Mouse (Mus musculus) intestine, embryonic 14.5 days (tissue): ENCODE data around the gene Sp9. TPM values are rescaled to one million over a fixed set of nuclear protein-coding genes. Genes with fewer than 3 reads are reported as not detected.

Source experiments
- ATAC-seq: fragments of 200-750 bp; cut with Nextera tagmentation; replicated peaks from 2 replicates; pipeline ENCODE4 v1.8.0; 2017; ENCODE audit warnings: low read depth, moderate number of reproducible peaks, moderate TSS enrichment, moderate library complexity; ENCODE audit not compliant: low FRiP score, low TSS enrichment
- DNase-seq: peaks from one replicate; pipeline ENCODE4 v3.0.0-alpha.2; 2018; ENCODE audit warnings: low spot score
- H3K27ac ChIP-seq: fragments of 300-500 bp; sonication (generic); 2 replicates; pipeline ENCODE4 v1.5.1; 2014; ENCODE audit warnings: low read depth, mild to moderate bottlenecking, control low read depth
- H3K27me3 ChIP-seq: fragments of 300-500 bp; sonication (generic); replicated peaks from 2 replicates; pipeline ENCODE4 v1.6.1; 2014; ENCODE audit warnings: low read length, control low read depth; ENCODE audit not compliant: control insufficient read depth, insufficient read depth
- H3K36me3 ChIP-seq: fragments of 300-500 bp; sonication (generic); 2 replicates; pipeline ENCODE4 v1.6.1; 2014; ENCODE audit warnings: low read length, control low read depth; ENCODE audit not compliant: control insufficient read depth, insufficient read depth
- H3K4me1 ChIP-seq: fragments of 300-500 bp; sonication (generic); replicated peaks from 2 replicates; pipeline ENCODE4 v1.6.1; 2014; ENCODE audit warnings: low read length, control low read depth, mixed read lengths; ENCODE audit not compliant: control insufficient read depth, insufficient read depth
- H3K4me2 ChIP-seq: fragments of 300-500 bp; sonication (generic); 2 replicates; pipeline ENCODE4 v1.6.1; 2014; ENCODE audit warnings: low read length
- H3K4me3 ChIP-seq: fragments of 300-500 bp; sonication (generic); 2 replicates; pipeline ENCODE4 v1.5.1; 2014; ENCODE audit warnings: low read depth, low read length, control low read depth, mixed read lengths
- H3K9ac ChIP-seq: fragments of 300-500 bp; sonication (generic); 2 replicates; pipeline ENCODE4 v1.6.1; 2014; ENCODE audit warnings: mild to moderate bottlenecking, low read length
- H3K9me3 ChIP-seq: fragments of 300-500 bp; sonication (generic); 2 replicates; pipeline ENCODE4 v1.6.1; 2016; ENCODE audit warnings: low read length, control low read depth; ENCODE audit not compliant: control insufficient read depth
- whole genome bisulfite sequencing: fragments of 180-500 bp; shearing (Covaris S2); extraction: QIAGEN DNeasy Blood & Tissue Kit; methylation state at CpG from one replicate; pipeline ENCODE4 v1.1.7; 2014; 5-methylcytosine and 5-hydroxymethylcytosine counted together
- polyA plus RNA-seq: library from polyadenylated mRNA; unstranded; fragments of >200 nt; fragmentation: Nextera tagmentation; extraction: Ambion mirVana; gene quantifications from 2 replicates; pipeline ENCODE4 v1.2.1, GENCODE M21; 2014

Gene Sp9
- polyA plus RNA-seq, 1 experiment from 2014 or later, result not detected

DNA sequence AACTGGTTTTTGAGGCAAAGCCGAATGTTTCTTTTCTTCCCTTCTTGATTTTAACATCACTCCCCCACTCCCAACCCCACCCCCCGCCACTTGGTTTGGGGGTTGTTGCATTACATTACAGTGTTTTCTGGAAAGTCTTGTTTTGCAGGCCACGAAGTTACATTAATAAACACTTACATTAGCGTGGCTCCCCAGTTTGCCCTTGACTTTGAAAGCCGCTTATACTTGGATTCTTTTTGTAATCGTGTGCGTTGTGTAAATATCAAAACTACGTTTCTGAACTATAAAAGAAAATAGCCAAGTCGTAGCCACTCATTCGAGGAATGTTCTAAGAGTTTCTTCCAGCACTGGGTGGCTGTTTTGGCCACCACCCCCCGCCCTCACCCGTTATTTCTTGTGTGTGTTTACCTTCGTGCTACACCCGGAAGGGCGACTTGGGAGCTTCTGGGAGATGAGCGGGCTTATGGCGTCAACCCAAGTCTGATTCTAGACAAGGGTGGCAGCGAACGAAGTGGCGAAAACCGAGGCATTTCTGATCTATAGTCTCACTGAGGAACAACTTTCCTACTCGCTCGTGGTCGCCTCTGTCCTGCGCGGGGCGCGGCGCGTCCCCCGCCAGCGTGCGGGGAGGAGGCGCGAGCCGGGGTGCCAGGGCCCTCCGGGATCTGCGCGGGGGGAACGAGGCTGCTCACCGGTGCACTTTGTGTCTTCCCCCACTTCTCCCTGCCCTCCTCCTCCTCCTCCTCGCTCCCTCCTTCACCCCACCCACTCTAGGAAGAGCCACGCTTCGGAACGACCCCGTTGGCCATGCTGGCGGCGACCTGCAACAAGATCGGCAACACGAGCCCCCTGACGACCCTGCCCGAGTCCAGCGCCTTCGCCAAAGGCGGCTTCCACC, 875 bp downstream of the Sp9 start:
- peaks cover 28% of the 10 kb centered on the region for H3K4me1 ChIP-seq
- H3K4me2 ChIP-seq, result peak overlapping the region; percentile 51
- H3K27me3 ChIP-seq, result peaks cover 96% of the 10 kb centered on the region
- H3K9me3 ChIP-seq, result no peaks in the 10 kb centered on the region
- DNase-seq (peak; percentile 81), ATAC-seq (no peak)
- H3K9ac ChIP-seq, result no peak overlapping the region
- no peaks in the 10 kb centered on the region for H3K36me3 ChIP-seq
- no peak overlapping the region for H3K27ac ChIP-seq
- WGBS, result 1% methylated on average over 55 of the region's 55 CpGs
- peak overlapping the region; percentile 31 for H3K4me3 ChIP-seq

DNA sequence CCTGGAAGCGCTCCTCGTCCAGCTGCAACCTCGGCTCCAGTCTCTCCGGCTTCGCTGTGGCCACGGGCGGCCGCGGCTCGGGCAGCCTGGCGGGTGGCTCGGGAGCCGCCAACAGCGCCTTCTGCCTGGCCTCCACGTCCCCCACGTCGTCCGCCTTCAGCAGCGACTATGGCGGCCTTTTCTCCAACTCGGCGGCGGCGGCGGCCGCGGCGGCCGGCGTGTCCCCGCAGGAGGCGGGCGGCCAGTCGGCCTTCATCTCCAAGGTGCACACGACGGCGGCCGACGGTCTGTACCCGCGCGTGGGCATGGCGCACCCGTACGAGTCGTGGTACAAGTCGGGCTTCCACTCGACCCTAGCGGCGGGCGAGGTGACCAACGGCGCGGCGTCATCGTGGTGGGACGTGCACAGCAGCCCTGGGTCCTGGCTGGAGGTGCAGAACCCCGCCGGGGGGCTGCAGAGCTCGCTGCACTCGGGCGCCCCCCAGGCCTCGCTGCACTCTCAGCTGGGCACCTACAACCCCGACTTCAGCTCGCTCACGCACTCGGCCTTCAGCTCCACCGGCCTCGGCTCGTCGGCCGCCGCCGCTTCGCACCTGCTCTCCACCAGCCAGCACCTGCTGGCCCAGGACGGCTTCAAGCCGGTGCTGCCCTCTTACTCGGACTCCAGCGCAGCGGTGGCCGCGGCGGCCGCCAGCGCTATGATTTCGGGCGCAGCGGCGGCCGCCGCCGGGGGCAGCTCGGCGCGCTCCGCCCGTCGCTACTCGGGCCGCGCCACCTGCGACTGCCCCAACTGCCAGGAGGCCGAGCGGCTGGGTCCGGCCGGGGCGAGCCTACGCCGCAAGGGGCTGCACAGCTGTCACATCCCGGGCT, 1.8 kb downstream of the Sp9 start:
- peaks cover 28% of the 10 kb centered on the region for H3K4me1 ChIP-seq

DNA sequence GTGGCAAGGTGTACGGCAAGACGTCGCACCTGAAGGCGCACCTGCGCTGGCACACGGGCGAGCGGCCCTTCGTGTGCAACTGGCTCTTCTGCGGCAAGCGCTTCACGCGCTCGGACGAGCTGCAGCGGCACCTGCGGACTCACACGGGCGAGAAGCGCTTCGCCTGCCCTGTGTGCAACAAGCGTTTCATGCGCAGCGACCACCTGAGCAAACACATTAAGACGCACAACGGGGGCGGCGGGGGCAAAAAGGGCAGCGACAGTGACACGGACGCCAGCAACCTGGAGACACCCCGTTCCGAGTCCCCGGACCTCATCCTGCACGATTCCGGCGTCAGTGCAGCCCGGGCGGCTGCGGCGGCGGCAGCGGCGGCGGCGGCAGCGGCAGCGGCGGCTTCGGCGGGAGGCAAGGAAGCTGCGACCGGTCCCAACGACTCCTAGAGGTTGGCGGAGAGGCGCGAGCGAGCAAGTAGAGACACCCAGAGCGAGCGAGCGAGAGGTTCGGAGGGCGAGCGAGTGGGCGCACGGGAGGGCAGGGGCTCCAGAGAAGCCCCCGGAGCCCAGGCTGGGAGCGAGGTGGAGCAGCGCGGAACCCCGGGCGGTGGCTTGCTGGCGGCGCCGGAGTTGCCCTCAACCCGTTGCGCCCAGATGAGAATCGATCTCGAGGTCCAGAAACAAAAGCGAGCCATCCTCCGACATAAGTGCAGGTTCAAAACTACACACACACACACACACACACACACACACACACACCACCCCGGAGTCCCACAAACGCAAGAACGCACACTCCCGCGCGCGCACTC, 2.6 kb downstream of the Sp9 start:
- H3K4me3 ChIP-seq, result peak overlapping the region; percentile 31
- DNase-seq (peak; percentile 90), ATAC-seq (0 out of 2 replicates have a peak, but pooled peaks have one; percentile 20)
- no peak overlapping the region for H3K27ac ChIP-seq
- H3K4me1 ChIP-seq, result peaks cover 28% of the 10 kb centered on the region
- H3K9ac ChIP-seq, result no peak overlapping the region
- H3K9me3 ChIP-seq, result no peaks in the 10 kb centered on the region
- H3K27me3 ChIP-seq, result peaks cover 94% of the 10 kb centered on the region
- peak overlapping the region; percentile 51 for H3K4me2 ChIP-seq
- H3K36me3 ChIP-seq, result no peaks in the 10 kb centered on the region
- WGBS, result under 1% methylated on average over 86 of the region's 88 CpGs

More for the DNA sequence above, 1.8 kb downstream of the Sp9 start:
- no peaks in the 10 kb centered on the region for H3K9me3 ChIP-seq
- H3K27me3 ChIP-seq, result peaks cover 94% of the 10 kb centered on the region
- WGBS, result under 1% methylated on average over 99 of the region's 110 CpGs
- H3K27ac ChIP-seq, result no peak overlapping the region
- peak overlapping the region; percentile 51 for H3K4me2 ChIP-seq
- no peak overlapping the region for H3K9ac ChIP-seq
- DNase-seq, result no peak
- H3K4me3 ChIP-seq, result peak overlapping the region; percentile 31
- ATAC-seq, result peak; percentile 20; the same call in 1 of the 2 replicates
- H3K36me3 ChIP-seq, result no peaks in the 10 kb centered on the region

DNA sequence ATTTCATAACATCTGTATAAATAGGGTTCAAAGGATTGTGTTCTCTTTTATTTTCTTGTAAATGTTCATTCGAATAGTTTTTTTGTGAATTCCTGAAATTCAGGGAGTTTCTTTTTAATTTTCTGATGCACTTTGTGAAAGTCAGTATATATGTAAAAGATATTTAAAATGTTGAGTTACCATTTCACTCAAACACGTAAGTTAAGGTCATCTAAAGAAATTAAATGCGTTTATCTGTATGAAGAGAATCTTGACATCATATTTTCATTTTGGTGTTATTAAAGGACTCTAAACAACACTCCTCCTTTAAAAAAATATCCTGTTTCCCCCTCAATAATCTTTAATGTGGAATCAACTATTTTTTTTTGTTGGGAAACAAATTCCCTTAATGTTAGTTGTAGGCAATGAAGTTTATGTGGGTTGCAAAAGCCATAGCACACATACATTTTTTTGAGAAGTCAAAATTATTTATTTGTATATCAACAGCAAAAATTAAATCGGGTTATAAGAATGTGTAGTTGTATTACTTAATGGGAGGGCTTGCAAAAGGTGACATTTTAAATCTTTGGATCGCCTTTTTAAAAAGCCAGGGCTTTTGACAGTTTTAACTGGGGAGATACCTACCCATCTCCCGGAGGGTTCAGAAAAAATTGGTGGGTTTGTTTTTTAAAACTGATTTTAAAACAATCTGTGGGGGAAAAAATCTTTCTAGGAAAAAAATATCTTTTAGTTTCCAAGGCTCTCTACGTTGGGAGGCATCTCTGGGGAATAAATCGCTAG, 3.7 kb downstream of the Sp9 start:
- DNase-seq (no peak), ATAC-seq (no peak)
- peaks cover 28% of the 10 kb centered on the region for H3K4me1 ChIP-seq
- H3K9ac ChIP-seq, result no peak overlapping the region
- H3K27me3 ChIP-seq, result peaks cover 95% of the 10 kb centered on the region
- H3K27ac ChIP-seq, result no peak overlapping the region
- no peaks in the 10 kb centered on the region for H3K9me3 ChIP-seq
- H3K4me2 ChIP-seq, result no peak overlapping the region
- WGBS, result 12% methylated on average over 8 of the region's 8 CpGs
- no peaks in the 10 kb centered on the region for H3K36me3 ChIP-seq
- H3K4me3 ChIP-seq, result no peak overlapping the region

DNA sequence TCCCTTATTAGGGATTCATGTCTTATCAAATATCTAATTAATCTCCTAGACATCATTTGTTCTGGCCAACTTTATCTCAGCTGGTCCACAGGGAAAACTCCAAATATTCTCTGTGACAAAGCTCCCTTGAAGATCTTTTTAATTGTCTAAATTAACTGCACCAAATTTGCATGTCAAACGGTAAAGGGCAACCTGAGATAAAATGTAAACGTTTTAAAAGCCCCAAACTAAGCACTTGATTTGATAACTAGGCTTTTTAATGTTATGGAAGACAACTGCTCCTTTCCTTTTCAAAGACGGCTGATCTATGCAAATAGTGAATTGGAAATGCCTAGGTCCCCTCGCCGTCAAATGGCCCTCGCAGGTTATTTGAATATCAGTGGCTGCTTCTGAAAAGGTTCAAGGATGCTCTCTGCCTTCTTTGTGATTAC, 4.4 kb downstream of the Sp9 start:
- Histone ChIP-seq H3K4me1 (peaks cover 25% of the 10 kb centered on the region), H3K4me3 (no peak overlapping the region), H3K36me3 (no peaks in the 10 kb centered on the region), H3K9me3 (no peaks in the 10 kb centered on the region), H3K27me3 (peaks cover 95% of the 10 kb centered on the region), H3K9ac (no peak overlapping the region), H3K4me2 (no peak overlapping the region), H3K27ac (no peak overlapping the region)
- DNase-seq (peak; percentile 76), ATAC-seq (no peak)
- WGBS, result 1% methylated on average over 6 of the region's 6 CpGs

DNA sequence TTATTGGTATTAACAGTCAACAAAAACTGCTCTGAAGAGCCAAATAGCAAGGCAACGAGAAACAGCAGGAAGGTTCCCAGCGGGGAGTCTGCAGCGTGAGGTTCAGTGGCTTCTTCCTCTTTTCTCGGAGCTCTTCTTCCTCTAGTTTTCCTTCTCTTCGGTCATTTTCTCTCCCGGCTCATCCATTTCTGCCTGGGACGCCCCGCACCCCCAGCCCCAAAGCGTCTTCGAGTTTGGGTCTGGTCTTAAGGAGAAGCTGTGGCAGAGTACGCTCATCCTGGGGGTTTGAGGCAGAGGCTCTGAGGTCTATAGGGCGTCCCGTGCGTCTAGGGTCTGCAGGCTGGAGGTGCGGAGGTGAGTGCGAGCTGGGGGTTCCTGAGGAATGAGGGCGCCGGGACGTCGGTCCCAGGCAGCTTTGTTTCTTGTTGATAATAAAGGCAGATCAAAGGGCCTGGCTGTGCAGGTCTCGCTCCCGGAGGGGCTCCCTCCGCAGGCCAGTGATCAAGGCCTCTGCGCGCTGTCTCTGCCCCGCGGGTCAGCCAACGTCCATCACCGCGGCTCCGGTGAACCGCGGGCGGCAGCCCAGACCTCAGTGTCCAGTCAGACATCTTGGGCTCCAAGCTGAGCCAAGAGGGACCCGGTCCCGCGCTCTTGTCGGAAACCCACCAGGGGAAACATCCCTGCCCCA, 5.4 kb downstream of the Sp9 start:
- DNase-seq, result peak; percentile 84
- ATAC-seq, result no peak
- Histone ChIP-seq H3K27me3 (peaks cover 95% of the 10 kb centered on the region), H3K9ac (no peak overlapping the region), H3K4me1 (peaks cover 23% of the 10 kb centered on the region), H3K36me3 (no peaks in the 10 kb centered on the region), H3K9me3 (no peaks in the 10 kb centered on the region), H3K27ac (no peak overlapping the region), H3K4me2 (no peak overlapping the region), H3K4me3 (peak overlapping the region; percentile 2; the same call in 1 of the 2 replicates)
- WGBS, result 2% methylated on average over 38 of the region's 38 CpGs

DNA sequence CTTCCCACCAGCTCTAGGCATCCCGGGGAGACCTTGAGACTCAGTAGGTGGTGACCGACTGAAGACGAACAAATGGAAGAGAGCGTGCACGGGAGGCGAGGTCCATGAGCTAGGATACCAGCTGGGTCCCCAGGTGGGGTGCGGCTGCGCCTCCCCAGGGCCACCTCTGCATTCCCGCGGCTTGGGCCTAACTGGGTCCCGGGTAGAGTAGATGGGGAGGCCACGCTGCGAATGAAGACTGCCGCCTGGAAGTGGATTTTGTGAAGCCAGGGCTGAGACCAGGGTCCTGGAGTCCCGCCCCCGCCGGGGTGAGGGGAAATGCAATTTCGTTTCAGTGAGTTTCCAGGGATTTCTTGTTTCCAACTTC, 6.0 kb downstream of the Sp9 start:
- H3K9ac ChIP-seq, result no peak overlapping the region
- no peak overlapping the region for H3K4me2 ChIP-seq
- H3K4me3 ChIP-seq, result peak overlapping the region; percentile 2; the same call in 1 of the 2 replicates
- H3K36me3 ChIP-seq, result no peaks in the 10 kb centered on the region
- no peak for ATAC-seq
- no peak overlapping the region for H3K27ac ChIP-seq
- H3K27me3 ChIP-seq, result peaks cover 94% of the 10 kb centered on the region
- DNase-seq, result no peak
- WGBS, result 1% methylated on average over 18 of the region's 18 CpGs
- H3K4me1 ChIP-seq, result peaks cover 23% of the 10 kb centered on the region
- H3K9me3 ChIP-seq, result no peaks in the 10 kb centered on the region
